Mouse (Mus musculus) stomach, postnatal 0 days (tissue): ENCODE results near the gene Aurkb. TPM values are rescaled to one million over a fixed set of nuclear protein-coding genes. Genes with fewer than 3 reads are reported as not detected.

Source experiments
- ATAC-seq: fragments of 200-750 bp; cut with Nextera tagmentation; 2 replicates; pipeline ENCODE4 v1.8.0; 2017; ENCODE audit not compliant: low FRiP score, low TSS enrichment
- DNase-seq: peaks from one replicate; pipeline ENCODE4 v3.0.0-alpha.2; 2016; ENCODE audit warnings: low spot score
- H3K27ac ChIP-seq: fragments of 300-500 bp; sonication (generic); replicated peaks from 2 replicates; pipeline ENCODE4 v1.5.1; 2014; ENCODE audit warnings: mild to moderate bottlenecking, control low read depth
- H3K27me3 ChIP-seq: fragments of 300-500 bp; sonication (generic); 2 replicates; pipeline ENCODE4 v1.6.1; 2014; ENCODE audit warnings: low read length; ENCODE audit not compliant: control insufficient read depth, insufficient read depth
- H3K36me3 ChIP-seq: fragments of 300-500 bp; sonication (generic); 2 replicates; pipeline ENCODE4 v1.6.1; 2014; ENCODE audit warnings: low read length, mixed read lengths; ENCODE audit not compliant: control insufficient read depth, insufficient read depth
- H3K4me1 ChIP-seq: fragments of 300-500 bp; sonication (generic); replicated peaks from 2 replicates; pipeline ENCODE4 v1.6.1; 2014; ENCODE audit warnings: antibody characterized with exemption; ENCODE audit not compliant: control insufficient read depth, insufficient read depth
- H3K4me2 ChIP-seq: fragments of 300-500 bp; sonication (generic); replicated peaks from 2 replicates; pipeline ENCODE4 v1.6.1; 2014; ENCODE audit warnings: low read depth, mild to moderate bottlenecking, control low read depth, moderate library complexity
- H3K4me3 ChIP-seq: fragments of 300-500 bp; sonication (generic); 2 replicates; pipeline ENCODE4 v1.5.1; 2014; ENCODE audit warnings: low read depth, low read length, control low read depth
- H3K9ac ChIP-seq: fragments of 300-500 bp; sonication (generic); 2 replicates; pipeline ENCODE4 v1.6.1; 2014; ENCODE audit warnings: mild to moderate bottlenecking, low read length, control low read depth, mixed read lengths
- H3K9me3 ChIP-seq: fragments of 300-500 bp; sonication (generic); 2 replicates; pipeline ENCODE4 v1.6.1; 2016; ENCODE audit warnings: low read length; ENCODE audit not compliant: control insufficient read depth
- CTCF ChIP-seq: IDR thresholded peaks from 2 replicates; pipeline ENCODE4 v1.5.1; 2016; ENCODE audit warnings: antibody characterized with exemption, low read depth, mild to moderate bottlenecking, moderate library complexity
- EP300 ChIP-seq: optimal IDR thresholded peaks from 2 replicates; pipeline ENCODE3; 2016; ENCODE audit warnings: antibody characterized with exemption
- WGBS: fragments of 180-500 bp; shearing (Covaris S2); extraction: QIAGEN DNeasy Blood & Tissue Kit; methylation state at CpG from one replicate; pipeline ENCODE4 v1.1.7; 2014; 5-methylcytosine and 5-hydroxymethylcytosine counted together
- polyA plus RNA-seq: library from polyadenylated mRNA; unstranded; fragments of >200 nt; fragmentation: Nextera tagmentation; extraction: Ambion mirVana; gene quantifications from 2 replicates; pipeline ENCODE4 v1.2.1, GENCODE M21; 2015

Gene Aurkb
- polyA plus RNA-seq, 1 experiment from 2014 or later: 34.0 TPM

DNA sequence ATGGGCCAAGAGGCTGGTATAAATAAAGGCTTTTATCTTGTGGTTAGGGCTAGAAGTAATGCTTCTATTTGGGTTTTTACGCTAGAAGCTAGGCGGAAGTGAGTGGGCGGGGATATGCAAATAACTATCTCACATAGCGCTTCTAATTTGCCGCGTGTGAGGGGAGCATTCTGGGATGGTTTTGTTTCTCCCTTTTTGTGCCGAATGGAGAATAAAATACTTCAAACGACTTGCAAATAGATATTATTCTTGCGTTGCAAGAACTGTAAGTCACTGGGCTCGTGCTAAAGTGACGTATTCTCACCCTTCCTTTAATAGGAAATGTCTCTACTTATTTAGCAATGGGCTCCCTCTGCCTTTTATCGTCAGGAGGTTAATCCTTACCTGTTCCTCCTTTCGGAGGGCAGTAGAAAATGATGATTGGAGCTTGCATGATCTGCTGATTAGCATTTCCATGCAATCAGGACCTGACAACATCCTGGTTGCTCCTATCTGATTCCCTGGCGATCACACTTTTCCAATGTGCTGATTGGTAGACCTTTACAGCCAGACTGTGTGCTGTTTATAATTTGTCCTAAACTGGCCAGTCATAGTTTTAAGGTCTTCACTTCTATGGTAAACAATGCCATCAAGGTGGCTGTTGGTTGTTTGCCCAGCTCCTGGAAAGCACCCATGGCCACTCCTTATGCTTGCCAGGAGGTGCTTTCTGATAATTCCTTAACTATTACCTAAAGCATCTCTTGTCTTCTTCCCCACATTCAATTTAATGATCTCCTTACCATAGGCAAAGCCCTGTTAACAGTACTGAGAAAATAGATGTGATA, 27.8 kb downstream of the Aurkb start:
- H3K27ac ChIP-seq: peak overlapping the region; percentile 97
- WGBS: under 1% methylated on average over 14 of the region's 14 CpGs
- H3K27me3 ChIP-seq: no peaks in the 10 kb centered on the region
- DNase-seq (peak; percentile 72), ATAC-seq (peak; percentile 78)
- H3K9ac ChIP-seq: peak overlapping the region; percentile 55
- H3K9me3 ChIP-seq: no peaks in the 10 kb centered on the region
- peak overlapping the region; percentile 24 for H3K4me3 ChIP-seq
- H3K4me2 ChIP-seq: peak overlapping the region; percentile 46
- peak; percentile 74 for TF ChIP-seq EP300
- TF ChIP-seq CTCF: peak; percentile 44
- no peaks in the 10 kb centered on the region for H3K4me1 ChIP-seq
- no peaks in the 10 kb centered on the region for H3K36me3 ChIP-seq

DNA sequence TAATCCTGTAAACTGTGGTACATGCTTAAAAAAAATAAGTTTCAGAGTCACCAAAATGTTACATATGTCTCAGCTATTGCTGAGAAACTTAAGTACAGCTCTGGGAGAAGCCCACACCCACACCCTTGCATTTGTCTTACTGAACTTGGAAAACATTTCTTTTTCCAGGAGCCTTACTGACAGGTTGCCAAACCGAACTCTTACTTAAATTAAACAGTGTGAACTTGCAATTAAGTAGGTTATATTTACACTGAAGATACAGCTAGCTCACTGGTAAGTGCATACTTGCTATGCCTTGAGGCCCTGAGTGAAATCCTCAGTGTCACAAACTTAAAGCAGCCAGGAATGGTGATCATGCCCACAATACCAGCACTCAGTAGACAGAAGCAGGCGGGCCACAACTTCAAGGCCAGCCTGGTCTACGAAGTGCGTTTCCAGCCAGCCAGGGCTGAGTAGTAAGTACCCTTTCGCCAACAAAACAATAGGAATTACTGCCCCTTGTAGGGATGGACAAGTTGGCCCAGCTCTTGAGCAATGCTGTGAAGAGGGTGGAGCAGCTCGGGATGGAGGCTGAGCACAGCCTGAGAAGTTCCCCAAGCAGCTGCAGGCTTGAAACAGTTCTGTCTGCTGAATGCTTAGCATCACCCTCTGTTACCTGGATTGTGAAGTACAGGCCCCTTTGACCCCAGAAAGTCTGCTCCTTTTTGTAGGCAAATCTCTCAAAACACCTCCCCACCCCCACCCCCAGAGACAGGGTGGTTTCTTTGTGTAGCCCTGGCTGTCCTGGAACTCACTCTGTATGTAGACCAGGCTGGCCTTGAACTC, 28.7 kb downstream of the Aurkb start:
- no peak for TF ChIP-seq EP300
- no peak for TF ChIP-seq CTCF
- ATAC-seq (no peak), DNase-seq (no peak)
- WGBS: 33% methylated on average over 6 of the region's 6 CpGs
- Histone ChIP-seq H3K4me1 (no peaks in the 10 kb centered on the region), H3K27me3 (no peaks in the 10 kb centered on the region), H3K4me2 (no peak overlapping the region), H3K36me3 (no peaks in the 10 kb centered on the region), H3K9me3 (no peaks in the 10 kb centered on the region), H3K9ac (no peak overlapping the region), H3K27ac (peak overlapping the region; percentile 97), H3K4me3 (no peak overlapping the region)

DNA sequence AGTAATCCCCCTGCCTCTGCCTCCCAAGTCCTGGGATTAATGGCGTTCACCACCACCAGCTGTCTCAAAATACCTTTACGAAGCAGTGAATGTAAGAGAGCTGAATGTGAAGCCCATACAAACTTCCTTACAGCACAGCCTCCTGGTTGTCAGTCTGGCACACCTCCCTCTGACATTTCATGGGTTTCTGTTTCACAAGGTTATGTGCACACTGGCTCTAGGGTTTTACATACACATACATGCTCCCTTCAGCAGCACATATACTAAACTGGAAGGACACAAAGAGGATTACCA, 29.3 kb downstream of the Aurkb start:
- no peak for DNase-seq
- no peak overlapping the region for H3K9ac ChIP-seq
- ATAC-seq: no peak

DNA sequence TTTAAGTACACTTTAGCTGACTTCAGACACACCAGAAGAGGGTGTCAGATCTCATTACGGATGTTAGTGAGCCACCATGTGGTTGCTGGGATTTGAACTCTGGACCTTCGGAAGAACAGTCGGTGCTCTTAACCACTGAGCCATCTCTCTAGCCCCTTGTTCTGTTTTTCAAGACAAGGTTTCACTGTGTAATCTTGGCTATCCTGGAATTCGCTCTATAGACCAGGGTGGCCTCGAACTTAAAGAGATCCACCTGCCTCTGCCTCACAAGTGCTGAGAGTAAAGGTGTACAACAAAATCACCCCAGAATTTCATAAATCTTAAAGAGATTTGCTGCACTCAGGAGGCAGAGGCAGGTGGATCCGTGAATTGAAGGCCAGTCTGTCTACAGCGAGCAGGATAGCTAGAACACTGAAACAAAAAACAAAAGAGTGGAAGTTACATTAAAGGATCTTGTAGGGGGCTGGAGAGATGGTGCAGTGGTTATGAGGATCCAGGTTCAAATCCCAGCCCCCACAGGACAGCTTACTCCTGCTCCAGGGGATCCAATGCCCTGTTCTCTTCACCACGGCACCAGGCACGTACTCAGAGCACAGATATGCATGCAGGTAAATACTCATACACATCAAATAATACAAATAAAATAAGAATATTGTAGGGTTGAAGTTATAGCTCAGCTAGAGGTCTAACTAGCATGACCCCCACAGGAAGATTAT, 30.5 kb downstream of the Aurkb start:
- no peak for ATAC-seq
- TF ChIP-seq EP300: no peak
- TF ChIP-seq CTCF: no peak
- WGBS: 58% methylated on average over 8 of the region's 9 CpGs
- H3K4me1 ChIP-seq: no peaks in the 10 kb centered on the region
- H3K4me3 ChIP-seq: no peak overlapping the region
- H3K9ac ChIP-seq: no peak overlapping the region
- H3K27ac ChIP-seq: no peak overlapping the region
- H3K27me3 ChIP-seq: no peaks in the 10 kb centered on the region
- no peaks in the 10 kb centered on the region for H3K9me3 ChIP-seq
- H3K36me3 ChIP-seq: no peaks in the 10 kb centered on the region
- no peak for DNase-seq
- H3K4me2 ChIP-seq: no peak overlapping the region

More for the DNA sequence above, 29.3 kb downstream of the Aurkb start:
- 43% methylated on average over 2 of the region's 2 CpGs for WGBS
- Histone ChIP-seq H3K27me3 (no peaks in the 10 kb centered on the region), H3K9me3 (no peaks in the 10 kb centered on the region), H3K4me3 (no peak overlapping the region), H3K27ac (peak overlapping the region; percentile 97), H3K36me3 (no peaks in the 10 kb centered on the region), H3K4me2 (no peak overlapping the region), H3K4me1 (no peaks in the 10 kb centered on the region)
- TF ChIP-seq EP300: no peak
- no peak for TF ChIP-seq CTCF

DNA sequence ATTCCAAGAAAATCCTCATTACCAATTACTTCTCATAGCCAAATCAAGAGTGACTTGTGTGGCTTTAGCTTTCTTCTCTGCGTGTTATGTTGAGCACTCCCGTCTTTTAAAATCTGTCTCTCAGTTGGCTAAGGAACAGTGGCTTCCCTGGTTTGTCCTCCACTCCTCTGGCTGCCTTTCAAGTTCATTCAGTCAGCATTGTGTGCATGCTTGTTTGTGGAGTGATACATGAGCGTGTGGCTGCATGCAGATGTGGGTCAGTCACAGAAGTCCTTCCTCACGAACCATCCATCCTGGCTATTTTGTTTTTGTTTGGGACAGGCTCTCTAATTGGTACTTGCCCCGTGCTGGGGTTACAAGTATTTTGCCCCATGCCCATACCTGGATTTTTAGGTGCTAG, 31.1 kb downstream of the Aurkb start:
- no peak for DNase-seq

More for the DNA sequence above, 31.1 kb downstream of the Aurkb start:
- no peak overlapping the region for H3K27ac ChIP-seq
- WGBS: 48% methylated on average over 5 of the region's 5 CpGs
- H3K36me3 ChIP-seq: no peaks in the 10 kb centered on the region
- no peak overlapping the region for H3K9ac ChIP-seq
- H3K27me3 ChIP-seq: no peaks in the 10 kb centered on the region
- ATAC-seq: no peak
- no peaks in the 10 kb centered on the region for H3K9me3 ChIP-seq
- H3K4me3 ChIP-seq: no peak overlapping the region
- H3K4me2 ChIP-seq: no peak overlapping the region
- no peaks in the 10 kb centered on the region for H3K4me1 ChIP-seq
- TF ChIP-seq CTCF (no peak), EP300 (no peak)
